Comparison of ENCODE assay signal across 17 mouse cellular contexts in the genomic region with DNA sequence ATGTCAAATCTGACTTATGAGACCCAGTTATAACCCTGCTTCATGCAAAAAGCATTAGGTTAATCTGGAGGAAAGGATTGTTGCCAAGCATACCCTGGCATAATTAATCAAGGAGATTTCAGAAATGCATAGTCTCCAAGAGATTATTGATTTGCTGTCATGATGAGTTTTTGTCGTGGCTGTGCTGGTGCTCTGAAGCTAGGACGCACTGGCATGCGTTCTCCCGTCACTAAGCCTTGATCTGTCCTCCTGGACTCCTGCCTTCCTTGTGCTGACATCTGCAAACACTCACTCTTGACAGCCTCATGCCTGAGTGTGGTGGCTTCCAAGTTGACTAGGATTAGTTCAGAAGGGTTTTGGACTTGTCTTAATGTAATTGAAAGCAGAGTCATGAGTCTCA.
DNase-seq lines count a peak whose midpoint lies in the region; ATAC-seq and TF ChIP-seq lines count a peak whose summit lies in the region.
"Had no signal": no experiment of that assay in that cellular context is flagged by ENCODE, and none has a peak within 500 bp of the region (broad histone marks: within the 10 kb centered on the region; RNA-seq: fewer than 3 reads in every experiment).

No protein-coding gene starts in this region.

- TF ChIP-seq CTCF in midbrain, postnatal 0 days (IDR thresholded peaks at IDR 0.05) = no peak

- H3K9ac ChIP-seq in embryonic facial prominence, embryonic 14.5 days (ENCODE audit: low read depth, low read length) = no peak overlapping the region
- no peak overlapping the region for H3K9ac ChIP-seq in midbrain, embryonic 11.5 days (ENCODE audit: low read length)
- no peak overlapping the region for H3K9ac ChIP-seq in midbrain, postnatal 0 days (replicated peaks; ENCODE audit: low read length, poor library complexity, severe bottlenecking)
- H3K9ac ChIP-seq: hindbrain, embryonic 12.5 days; limb, embryonic 13.5 days had no signal

- H3K36me3 ChIP-seq in embryonic facial prominence, embryonic 14.5 days (ENCODE audit: control insufficient read depth, insufficient read depth, low read length) = no peaks in the 10 kb centered on the region
- H3K36me3 ChIP-seq in embryonic facial prominence, embryonic 10.5 days (replicated peaks) = no peaks in the 10 kb centered on the region
- H3K36me3 ChIP-seq in midbrain, embryonic 11.5 days (ENCODE audit: control insufficient read depth, insufficient read depth, low read length) = no peaks in the 10 kb centered on the region
- H3K36me3 ChIP-seq in midbrain, postnatal 0 days (ENCODE audit: insufficient read depth, low read length) = no peaks in the 10 kb centered on the region
- no peaks in the 10 kb centered on the region for H3K36me3 ChIP-seq in limb, embryonic 10.5 days
- H3K36me3 ChIP-seq: hindbrain, embryonic 12.5 days; limb, embryonic 13.5 days had no signal

- no peaks in the 10 kb centered on the region for H3K27me3 ChIP-seq in embryonic facial prominence, embryonic 14.5 days (replicated peaks; ENCODE audit: control insufficient read depth, insufficient read depth, low read length)
- H3K27me3 ChIP-seq in embryonic facial prominence, embryonic 10.5 days (replicated peaks; ENCODE audit: low read depth, poor library complexity, severe bottlenecking) = no peaks in the 10 kb centered on the region
- H3K27me3 ChIP-seq in midbrain, embryonic 11.5 days (ENCODE audit: control insufficient read depth, insufficient read depth, low read length) = no peaks in the 10 kb centered on the region
- H3K27me3 ChIP-seq in midbrain, postnatal 0 days (ENCODE audit: insufficient read depth, low read length) = no peaks in the 10 kb centered on the region
- H3K27me3 ChIP-seq in limb, embryonic 10.5 days (ENCODE audit: low read depth, poor library complexity, severe bottlenecking) = peaks cover 56% of the 10 kb centered on the region
- H3K27me3 ChIP-seq: hindbrain, embryonic 12.5 days had no signal

- WGBS in embryonic facial prominence, embryonic 14.5 days = 48% methylated on average over 4 of the region's 4 CpGs
- WGBS in embryonic facial prominence, embryonic 10.5 days = 73% methylated on average over 4 of the region's 4 CpGs
- WGBS in midbrain, embryonic 11.5 days = 70% methylated on average over 4 of the region's 4 CpGs
- 43% methylated on average over 4 of the region's 4 CpGs for WGBS in midbrain, postnatal 0 days
- WGBS in limb, embryonic 10.5 days = 19% methylated on average over 4 of the region's 4 CpGs

- peaks cover 8% of the 10 kb centered on the region; the same call in 1 of the 2 replicates for H3K4me1 ChIP-seq in embryonic facial prominence, embryonic 14.5 days (ENCODE audit: control insufficient read depth, insufficient read depth, low read length)
- H3K4me1 ChIP-seq in embryonic facial prominence, embryonic 10.5 days = peaks cover 8% of the 10 kb centered on the region; the same call in 1 of the 2 replicates
- no peaks in the 10 kb centered on the region for H3K4me1 ChIP-seq in midbrain, embryonic 11.5 days (ENCODE audit: control insufficient read depth, insufficient read depth, low read length)
- no peaks in the 10 kb centered on the region for H3K4me1 ChIP-seq in midbrain, postnatal 0 days (ENCODE audit: insufficient read depth, low read length)
- peaks cover 24% of the 10 kb centered on the region for H3K4me1 ChIP-seq in limb, embryonic 10.5 days
- H3K4me1 ChIP-seq: hindbrain, embryonic 12.5 days had no signal

- no peak overlapping the region for H3K4me2 ChIP-seq in embryonic facial prominence, embryonic 14.5 days (ENCODE audit: low read depth, low read length)
- H3K4me2 ChIP-seq in midbrain, embryonic 11.5 days = no peak overlapping the region
- no peak overlapping the region for H3K4me2 ChIP-seq in midbrain, postnatal 0 days (ENCODE audit: low read depth, low read length, poor library complexity, severe bottlenecking)
- H3K4me2 ChIP-seq: hindbrain, embryonic 12.5 days; limb, embryonic 13.5 days had no signal

- DNase-seq in embryonic facial prominence, embryonic 14.5 days (ENCODE audit: low spot score) = peak; percentile 57
- DNase-seq in embryonic facial prominence, embryonic 10.5 days (ENCODE audit: low spot score) = no peak
- DNase-seq in midbrain, embryonic 11.5 days (ENCODE audit: low spot score, missing footprints) = peak; percentile 75
- no peak for DNase-seq in midbrain, postnatal 0 days (ENCODE audit: low spot score)
- DNase-seq in heart, postnatal 4 days = peak; percentile 57
- DNase-seq in retina, embryonic 14.5 days (ENCODE audit: low spot score) = peak; percentile 61
- DNase-seq in limb, embryonic 10.5 days (ENCODE audit: low spot score) = no peak
- no peak for DNase-seq in adipocyte (ENCODE audit: low spot score)
- DNase-seq: adrenal gland, postnatal 14 days; cerebellum, postnatal 25 days; gastrocnemius, postnatal 25 days; right cerebral cortex, adult 18-20 months had no signal

- no peak overlapping the region for H3K27ac ChIP-seq in embryonic facial prominence, embryonic 14.5 days (replicated peaks; ENCODE audit: low read depth, low read length)
- H3K27ac ChIP-seq in embryonic facial prominence, embryonic 10.5 days (replicated peaks) = no peak overlapping the region
- H3K27ac ChIP-seq in midbrain, embryonic 11.5 days (ENCODE audit: low read depth, low read length) = no peak overlapping the region
- no peak overlapping the region; the same call in 1 of the 2 replicates for H3K27ac ChIP-seq in midbrain, postnatal 0 days (ENCODE audit: low read depth, low read length)
- no peak overlapping the region for H3K27ac ChIP-seq in limb, embryonic 10.5 days
- H3K27ac ChIP-seq: hindbrain, embryonic 12.5 days; left cerebral cortex, adult 2 months; limb, embryonic 13.5 days; stomach, postnatal 0 days had no signal

- H3K4me3 ChIP-seq in embryonic facial prominence, embryonic 14.5 days (ENCODE audit: low read depth, low read length) = no peak overlapping the region
- H3K4me3 ChIP-seq in embryonic facial prominence, embryonic 10.5 days = no peak overlapping the region
- no peak overlapping the region for H3K4me3 ChIP-seq in midbrain, embryonic 11.5 days (ENCODE audit: low read depth, low read length)
- no peak overlapping the region for H3K4me3 ChIP-seq in midbrain, postnatal 0 days (ENCODE audit: low read depth, low read length)
- H3K4me3 ChIP-seq in limb, embryonic 10.5 days = no peak overlapping the region
- H3K4me3 ChIP-seq: hindbrain, embryonic 12.5 days; left cerebral cortex, adult 2 months; limb, embryonic 13.5 days had no signal

- H3K9me3 ChIP-seq in embryonic facial prominence, embryonic 14.5 days (ENCODE audit: control insufficient read depth, low read length) = no peaks in the 10 kb centered on the region
- H3K9me3 ChIP-seq in embryonic facial prominence, embryonic 10.5 days = no peaks in the 10 kb centered on the region
- no peaks in the 10 kb centered on the region for H3K9me3 ChIP-seq in midbrain, embryonic 11.5 days (ENCODE audit: control insufficient read depth, low read length)
- no peaks in the 10 kb centered on the region for H3K9me3 ChIP-seq in midbrain, postnatal 0 days (ENCODE audit: low read length)
- H3K9me3 ChIP-seq in limb, embryonic 10.5 days (replicated peaks) = no peaks in the 10 kb centered on the region
- H3K9me3 ChIP-seq: hindbrain, embryonic 12.5 days; limb, embryonic 13.5 days had no signal

- no peak for ATAC-seq in embryonic facial prominence, embryonic 14.5 days (ENCODE audit: low read depth)
- peak; percentile 58 for ATAC-seq in midbrain, embryonic 11.5 days (ENCODE audit: low FRiP score)
- no peak for ATAC-seq in midbrain, postnatal 0 days (ENCODE audit: low FRiP score)
- ATAC-seq: intestine, embryonic 16.5 days had no signal

Comparison
In these comparisons a context has a peak if more than half of its experiments do, and no peak if none do; other contexts are left out.
1. DNase-seq: peak in embryonic facial prominence, embryonic 14.5 days (single experiment), midbrain, embryonic 11.5 days (single experiment), heart, postnatal 4 days (single experiment) and retina, embryonic 14.5 days (single experiment); none in embryonic facial prominence, embryonic 10.5 days (single experiment), midbrain, postnatal 0 days (single experiment), limb, embryonic 10.5 days (single experiment) and adipocyte (single experiment).